Mouse (Mus musculus): ENCODE data around the gene Zfp341.

The Zfp341 gene

DNA sequence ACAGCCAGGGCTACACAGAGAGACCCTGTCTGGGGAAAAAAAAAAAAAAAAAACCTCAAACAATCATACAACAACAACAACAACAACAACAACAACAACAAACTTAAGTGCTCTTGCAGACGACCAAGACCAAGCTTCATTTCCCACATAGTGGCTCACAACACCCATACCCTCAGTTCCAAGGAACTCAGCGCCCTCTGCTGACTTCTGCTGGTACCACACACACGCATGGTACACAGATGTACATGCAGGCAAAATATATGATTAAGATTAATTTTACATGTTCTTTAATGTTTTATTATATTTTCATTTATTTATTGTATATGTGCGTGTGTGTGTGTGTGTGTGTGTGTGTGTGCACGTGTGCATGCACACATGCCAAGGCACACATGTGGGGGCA lies 26.7 kb upstream of the Zfp341 start:
- DNase-seq (ENCODE audit: low spot score): peak; percentile 60

DNA sequence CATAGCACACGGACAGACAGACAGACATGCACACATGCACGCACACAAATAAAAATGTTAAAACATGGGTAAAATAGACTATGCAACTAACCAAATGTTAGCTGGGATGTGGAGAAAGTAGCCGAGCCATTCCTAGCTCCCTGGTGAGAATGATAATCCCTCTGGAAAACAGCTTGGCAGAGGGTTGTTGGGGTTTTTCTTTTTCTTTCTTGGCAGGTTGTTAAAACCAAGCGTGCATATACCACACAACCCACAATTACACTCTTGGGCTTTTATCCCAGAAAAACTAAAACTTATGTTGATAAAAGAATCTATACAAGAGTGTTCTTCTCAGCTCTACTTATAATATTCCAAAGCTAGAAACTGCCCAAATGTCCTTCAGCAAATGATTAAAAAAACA lies 24.0 kb upstream of the Zfp341 start:
- DNase-seq (ENCODE audit: low spot score): no peak

DNA sequence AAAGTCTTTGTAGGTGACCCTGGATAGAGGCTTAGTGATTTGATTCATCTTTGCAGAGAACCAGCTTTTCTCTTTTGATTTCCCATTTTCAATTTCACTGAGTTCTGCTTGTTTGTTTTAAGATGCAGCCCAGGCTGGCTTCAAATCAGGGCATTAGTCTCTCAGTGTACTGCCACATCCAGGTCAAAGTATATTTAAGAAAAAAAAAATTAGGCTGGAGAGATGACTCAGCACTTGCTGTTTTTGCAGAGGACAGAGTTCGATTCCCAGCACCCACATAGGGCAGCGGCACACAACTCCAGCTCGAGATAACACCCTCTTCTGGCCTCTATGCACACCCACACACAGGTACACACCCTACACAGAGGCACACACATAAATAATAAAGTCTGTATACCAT lies 21.9 kb upstream of the Zfp341 start:
- no peak for DNase-seq (ENCODE audit: low spot score)

DNA sequence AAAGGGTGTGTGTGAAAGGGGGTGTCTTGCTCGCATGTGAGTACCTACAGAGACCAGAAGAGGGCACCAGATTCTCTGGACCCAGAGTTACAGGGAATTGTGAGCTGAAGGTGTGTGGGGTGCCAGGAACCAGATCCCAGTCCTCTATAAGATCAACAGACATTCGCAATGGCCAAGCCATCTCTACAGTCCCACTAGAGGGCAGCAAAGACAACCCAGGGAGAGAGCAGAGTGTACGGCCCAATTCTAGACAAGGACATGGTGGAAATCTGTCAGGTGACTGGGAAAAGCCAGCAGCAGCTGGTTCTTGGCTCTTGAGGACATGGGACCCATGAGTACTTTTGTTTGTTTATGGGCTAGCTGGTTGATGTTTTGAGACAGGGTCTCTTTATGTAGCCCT lies 20.1 kb upstream of the Zfp341 start:
- peak; percentile 38 for DNase-seq (ENCODE audit: low spot score)

DNA sequence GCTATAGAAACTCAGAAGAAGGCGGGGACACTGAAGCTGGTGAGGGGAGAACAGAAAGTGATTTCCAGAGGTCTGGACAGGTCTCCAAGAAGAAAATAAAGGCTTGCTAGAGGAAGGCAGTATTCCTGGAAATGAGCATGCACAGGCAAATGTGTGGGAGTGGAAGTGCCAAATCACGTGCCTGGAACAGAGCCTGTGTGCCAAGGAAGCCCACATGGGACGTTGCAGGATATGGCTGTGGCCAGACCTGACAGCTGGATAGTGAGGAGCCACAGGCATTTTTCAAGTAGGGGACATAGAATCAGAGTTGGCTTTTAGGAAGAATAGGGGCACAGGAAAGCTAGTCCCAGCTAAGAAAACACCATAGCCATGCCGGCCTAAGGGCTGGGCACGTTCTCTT lies 17.3 kb upstream of the Zfp341 start:
- no peak for DNase-seq (ENCODE audit: low spot score)

DNA sequence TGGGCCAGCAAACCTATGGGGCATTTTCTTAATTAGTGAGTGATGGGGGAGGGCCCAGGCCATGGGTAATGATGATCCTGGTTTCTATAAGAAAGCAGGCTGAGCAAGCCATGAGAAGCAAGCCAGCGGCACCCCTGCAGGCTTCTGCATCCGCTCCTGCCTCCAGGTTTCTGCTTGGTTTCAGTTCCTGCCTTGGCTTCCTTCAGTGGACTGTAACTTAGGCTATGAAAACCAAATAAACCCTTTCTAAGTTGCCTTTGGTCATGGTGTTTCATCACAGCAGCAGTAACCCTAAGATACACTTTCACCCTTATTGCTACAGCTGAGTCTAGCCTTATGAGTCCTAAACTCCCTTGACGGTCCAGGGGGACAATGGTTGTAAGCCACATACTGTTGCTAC lies 15.7 kb upstream of the Zfp341 start:
- DNase-seq (ENCODE audit: low spot score): no peak

GRCm38 (mm10) chr2:154600586-154600985 lies 12.5 kb upstream of the Zfp341 start:
- no peak for DNase-seq (ENCODE audit: low spot score)

GRCm38 (mm10) chr2:154601324-154601723 lies 11.8 kb upstream of the Zfp341 start:
- DNase-seq (ENCODE audit: low spot score): no peak

- DNase-seq (ENCODE audit: low spot score): no peak
Measured at GRCm38 (mm10) chr2:154603007-154603637, 10.0 kb upstream of the Zfp341 start.

- DNase-seq (ENCODE audit: low spot score): peak; percentile 100
Measured at GRCm38 (mm10) chr2:154603638-154604153, 9.4 kb upstream of the Zfp341 start, which contains the start of gene Pxmp4. Gene Pxmp4 (minus strand): TSS chr2:154603708.

- no peak for DNase-seq (ENCODE audit: low spot score)
Measured at GRCm38 (mm10) chr2:154604156-154604555, 8.9 kb upstream of the Zfp341 start.

GRCm38 (mm10) chr2:154606965-154607364 lies 6.1 kb upstream of the Zfp341 start:
- no peak for DNase-seq (ENCODE audit: low spot score)

DNA sequence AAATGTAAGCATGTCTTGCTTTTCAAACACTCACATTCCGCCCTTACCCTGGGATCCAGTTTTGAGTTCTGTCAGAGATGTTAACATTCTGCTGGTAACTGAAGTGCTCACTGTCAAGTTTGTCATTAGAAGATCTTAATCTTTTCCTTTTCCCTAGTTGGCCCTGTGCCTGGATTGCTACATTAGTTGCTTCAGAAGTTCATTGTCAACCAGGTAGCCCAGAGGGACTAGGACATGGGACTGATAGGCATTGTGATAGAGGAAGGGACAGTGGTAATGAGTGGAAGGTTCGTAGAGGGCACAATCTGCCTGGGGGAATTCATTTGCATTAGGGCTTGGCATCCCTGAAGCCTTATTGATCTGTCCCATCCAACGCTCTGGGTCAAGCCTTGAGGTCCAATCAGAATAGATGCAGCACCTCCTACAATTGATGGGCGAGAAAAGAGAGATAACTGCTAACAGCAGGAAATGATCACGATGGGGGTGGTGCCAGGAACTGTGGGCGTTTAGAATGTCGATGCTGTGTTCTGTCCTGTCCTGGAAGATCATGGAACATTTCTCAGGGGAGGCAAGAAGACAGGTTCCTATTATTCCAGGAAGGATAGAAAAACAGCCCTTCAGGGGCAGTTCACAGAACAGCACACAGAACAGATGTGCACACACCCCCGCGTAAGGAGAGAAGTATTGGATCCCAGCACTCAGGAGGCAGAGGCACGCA lies 3.9 kb upstream of the Zfp341 start:
- no peak for DNase-seq (ENCODE audit: low spot score)

DNA sequence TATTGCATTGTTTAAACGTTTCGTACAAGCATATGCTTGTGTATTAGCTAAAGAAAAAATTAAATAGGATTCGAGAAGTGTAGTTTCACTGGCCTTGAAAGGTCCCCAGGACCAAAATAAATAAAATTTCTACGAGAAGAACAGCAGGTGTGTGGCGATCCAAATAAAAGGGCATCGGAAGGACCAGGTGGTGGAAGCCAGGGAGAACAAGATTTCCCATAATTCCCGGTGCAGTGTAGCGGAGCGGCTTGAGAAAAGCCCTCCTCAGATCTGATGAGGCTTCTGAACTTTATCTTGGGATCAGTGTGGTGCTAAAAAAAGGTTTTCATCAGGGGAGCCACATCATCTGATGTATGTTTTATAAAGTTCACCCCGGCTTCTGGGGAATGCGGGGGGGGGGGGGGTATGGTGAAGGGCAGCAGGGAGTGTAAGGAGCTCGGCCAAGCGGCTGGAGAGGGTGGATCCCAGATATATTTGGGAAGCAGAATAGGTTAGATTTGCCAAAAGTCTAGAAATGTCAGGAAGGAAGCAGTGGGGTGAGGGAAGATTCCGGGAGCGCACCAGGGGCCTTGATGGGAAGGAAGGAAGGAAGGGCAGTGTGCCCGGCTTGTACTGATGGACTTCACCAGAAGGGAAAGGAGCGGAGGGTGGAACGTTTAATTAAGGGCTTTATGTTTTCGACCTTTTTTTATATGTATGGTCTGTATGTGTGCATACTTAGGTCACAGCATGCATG lies 1.9 kb downstream of the Zfp341 start:
- peak; percentile 23 for DNase-seq (ENCODE audit: low spot score)

DNA sequence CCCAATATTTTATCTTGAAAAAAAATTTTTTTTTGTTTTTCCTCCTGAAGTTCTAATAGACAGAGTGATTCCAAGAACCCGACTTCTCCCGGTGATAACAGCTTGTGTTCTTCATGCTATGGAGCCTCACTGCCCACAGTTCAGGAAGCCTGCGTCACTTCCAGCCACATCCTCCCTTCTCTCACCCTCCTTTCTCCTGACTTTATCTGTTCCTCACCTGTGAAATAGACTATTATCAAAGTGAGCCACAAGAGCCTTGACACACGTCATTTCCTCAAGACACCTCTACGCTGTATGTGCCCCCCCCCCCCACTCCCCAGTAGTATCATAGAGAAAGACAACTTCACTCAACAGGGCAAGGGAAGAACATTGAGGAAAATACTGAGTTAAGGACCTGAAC lies 2.6 kb downstream of the Zfp341 start:
- DNase-seq (ENCODE audit: low spot score): no peak

DNA sequence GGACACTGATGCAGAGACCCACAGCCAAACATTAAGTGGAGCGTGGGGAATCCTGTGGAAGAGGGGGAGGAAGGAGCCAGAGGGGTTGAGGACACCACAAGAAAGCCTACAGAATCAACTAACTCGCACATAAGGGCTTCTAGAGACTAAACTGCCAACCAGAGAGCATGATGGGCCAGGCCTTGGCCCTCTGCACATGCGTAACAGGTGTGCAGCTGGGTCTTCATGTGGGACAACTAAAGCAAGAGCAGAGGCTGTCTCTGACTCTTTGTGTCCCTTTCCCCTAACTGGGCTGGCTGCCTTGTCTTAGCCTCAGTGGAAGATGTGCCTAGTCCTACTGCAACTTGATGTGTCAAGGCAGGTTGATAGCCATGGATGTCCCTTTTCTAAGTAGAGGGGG lies 4.0 kb downstream of the Zfp341 start:
- DNase-seq (ENCODE audit: low spot score): no peak

DNA sequence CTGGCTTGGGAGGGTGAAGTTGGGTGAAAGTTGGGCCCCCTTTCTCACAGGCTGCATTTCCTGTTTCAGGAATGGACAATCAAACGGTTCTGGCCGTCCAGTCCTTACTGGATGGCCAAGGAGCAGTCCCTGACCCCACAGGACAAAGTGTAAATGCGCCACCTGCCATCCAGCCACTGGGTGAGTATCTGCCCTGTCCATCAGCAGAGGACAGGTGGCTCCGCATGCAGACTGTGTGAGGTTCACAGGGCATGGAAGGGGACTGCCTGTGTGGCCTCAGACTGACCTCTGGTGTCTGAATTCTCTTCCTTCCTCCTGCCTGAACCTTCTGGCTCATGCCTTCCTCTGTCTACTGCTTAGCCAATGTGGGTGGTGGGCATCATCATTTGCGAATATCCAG lies 8.6 kb downstream of the Zfp341 start:
- no peak for DNase-seq (ENCODE audit: low spot score)

DNA sequence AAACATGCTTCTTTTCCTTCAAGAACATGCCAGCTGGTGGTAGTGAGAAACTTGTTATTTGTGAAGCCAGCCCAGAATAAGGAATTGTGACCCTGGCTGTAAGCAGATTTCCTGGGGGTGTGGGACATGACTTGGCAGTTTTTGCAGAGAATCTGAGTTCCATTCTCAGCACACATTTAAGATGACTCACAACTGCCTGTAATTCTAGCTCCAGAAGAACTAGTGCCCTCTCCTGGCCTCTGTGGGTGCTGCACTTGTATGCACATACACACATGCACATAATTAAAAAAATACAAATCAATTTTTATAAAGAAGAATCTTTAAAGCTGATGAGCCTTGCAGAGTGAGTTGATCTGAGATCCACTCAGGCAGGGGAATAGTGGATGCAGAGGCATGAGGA lies 11.0 kb downstream of the Zfp341 start:
- no peak for DNase-seq (ENCODE audit: low spot score)

DNA sequence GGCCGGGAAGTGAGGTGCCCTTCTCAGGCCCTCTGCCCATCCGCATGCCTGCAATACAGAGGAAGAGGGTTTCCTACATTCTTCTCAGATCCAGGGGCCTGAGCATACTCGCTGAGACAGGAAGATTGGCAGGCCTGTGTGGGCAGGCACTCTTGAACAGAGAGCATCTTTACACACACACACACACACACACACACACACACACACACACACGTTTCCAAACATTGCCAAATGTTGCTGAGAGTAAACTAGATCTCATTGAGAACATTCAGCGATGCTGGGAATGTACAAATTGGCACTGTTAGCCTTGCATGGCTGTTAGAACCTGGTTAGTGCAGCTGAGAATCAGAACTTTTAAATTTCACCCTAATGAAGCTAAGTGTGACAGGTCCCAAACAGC lies 17.4 kb downstream of the Zfp341 start:
- DNase-seq (ENCODE audit: low spot score): no peak

DNA sequence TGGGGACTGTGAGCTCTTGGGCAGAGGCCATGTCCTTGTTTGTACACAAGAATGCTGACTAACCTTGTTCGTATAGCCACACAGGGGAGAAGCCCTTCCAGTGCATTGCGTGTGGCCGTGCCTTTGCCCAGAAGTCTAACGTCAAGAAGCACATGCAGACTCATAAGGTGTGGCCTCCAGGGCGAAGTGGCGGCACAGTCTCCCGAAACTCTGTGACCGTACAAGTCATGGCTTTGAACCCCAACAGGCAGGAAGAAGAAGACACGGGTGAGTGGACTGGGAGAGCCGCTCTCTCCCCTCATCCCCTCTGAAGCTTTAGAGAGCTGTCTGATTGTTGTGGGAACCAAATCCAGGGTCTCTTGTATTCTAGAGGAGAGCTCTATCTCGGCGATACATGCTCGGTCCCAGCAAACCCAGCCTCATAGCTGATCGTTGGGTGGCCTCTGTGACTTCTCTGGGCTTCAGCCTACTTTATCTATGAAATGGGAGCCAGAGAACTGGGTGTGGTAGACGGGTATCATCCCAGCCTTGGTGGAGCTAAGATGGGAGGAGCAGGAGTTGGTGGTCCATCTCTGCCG lies 19.2 kb downstream of the Zfp341 start:
- no peak for DNase-seq (ENCODE audit: low spot score)

- no peak for DNase-seq (ENCODE audit: low spot score)
Measured at GRCm38 (mm10) chr2:154633039-154633742, 20.1 kb downstream of the Zfp341 start.

Data from retina, embryonic 14.5 days (tissue).